Mouse (Mus musculus): ENCODE results near the gene St5.

DNA sequence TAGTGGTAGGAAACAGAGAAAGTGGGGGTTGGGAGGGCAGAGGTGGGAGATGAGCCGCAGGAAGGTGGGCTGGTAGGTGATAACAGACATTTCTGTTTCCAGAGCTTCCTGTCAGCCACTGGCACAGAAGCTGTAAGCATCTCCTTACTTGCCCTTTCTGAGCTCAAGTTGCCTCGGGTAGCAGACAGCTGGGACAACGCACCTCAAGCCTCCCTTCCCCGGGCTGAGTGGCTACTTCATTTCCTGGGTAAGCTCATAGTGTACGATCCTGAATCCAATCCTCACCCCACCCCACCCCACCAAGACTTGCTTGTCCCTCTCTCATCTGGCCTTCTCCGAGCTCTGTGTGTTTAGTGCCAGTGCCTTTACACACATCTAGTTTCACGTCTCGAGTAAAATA is 115.3 kb downstream of the St5 start:
- TF ChIP-seq CTCF (IDR thresholded peaks at IDR 0.05; ENCODE audit: control insufficient read depth, insufficient read depth, low read length) (no peak), POLR2A (IDR thresholded peaks at IDR 0.05; ENCODE audit: borderline replicate concordance, control insufficient read depth, low read depth, low read length) (no peak)

Measured in bone marrow, adult 2 months (tissue).